Mouse (Mus musculus) layer of hippocampus, adult 8-10 months (tissue): ENCODE measurements around the gene Gm8978. TPM values are rescaled to one million over a fixed set of nuclear protein-coding genes. Genes with fewer than 3 reads are reported as not detected.
A peak's percentile ranks its signal among the peaks of the same experiment; 100 is the strongest.
"Not testable (repeated sequence)": the region's sequence is repeated elsewhere in the genome, so short reads cannot be mapped to it uniquely, and the experiment has no call there.

Experiments
- DNase-seq, 2 experiments: peaks; one replicate each; pipeline ENCODE4 v3.0.0; 2022; ENCODE audit warnings: low spot score in 2 of 2
- microRNA-seq, 2 experiments: library from miRNA; unstranded; fragments of <30 nt; microRNA quantifications; one replicate each; pipeline ENCODE4 v1.2.0; 2022
- total RNA-seq, 4 experiments: library from RNA; stranded (reverse); gene quantifications; 2 replicates each; pipeline ENCODE4 v1.2.4; 2022

Gene Gm8978
- not detected for total RNA-seq

GRCm38 (mm10) chr19:33625152-33625551, at the start of gene Gm8978:
Gene Gm8978, minus strand, starts transcription at chr19:33625252.
- DNase-seq = not testable (repeated sequence)

- DNase-seq = peak; percentile 35 to 46
Observed at GRCm38 (mm10) chr19:33589626-33590302, 35.3 kb downstream of the Gm8978 start.

- not testable (repeated sequence) for DNase-seq
Observed at GRCm38 (mm10) chr19:33568551-33568950, 56.5 kb downstream of the Gm8978 start.

Small RNA genes within 50 kb of the gene (microRNA-seq; reads per million reads assigned to microRNA genes)
- 0 reads per million in 2 experiments for gene Gm27440

Other genes with a start within 250 kb of the Gm8978 start
- 1 to 10 TPM; 1.5 to 2.1 (median 1.8) TPM for gene Rnls, start 233.0 kb downstream of the Gm8978 start, total RNA-seq
- gene Lipo4, start 107.5 kb downstream of the Gm8978 start, total RNA-seq = under 1 TPM in 3 of 4 experiments, not detected in 1; 0.18 to 0.26 (median 0.19) TPM
- gene Lipo2, start 126.1 kb upstream of the Gm8978 start, total RNA-seq = under 1 TPM in 3 of 4 experiments, not detected in 1; 0.20 to 0.50 (median 0.24) TPM
- 1 to 10 TPM; 4.6 to 5.8 (median 4.6) TPM for gene Lipo3, start 136.7 kb upstream of the Gm8978 start, total RNA-seq
- gene Lipo1, start 162.2 kb upstream of the Gm8978 start, total RNA-seq = not detected